Mouse (Mus musculus): Measurements from ENCODE around the gene Gm19345. TPM values are rescaled to one million over a fixed set of nuclear protein-coding genes. Genes with fewer than 3 reads are reported as not detected.

The Gm19345 gene
- total RNA-seq, 1 experiment from 2014 or later, result not detected

DNA sequence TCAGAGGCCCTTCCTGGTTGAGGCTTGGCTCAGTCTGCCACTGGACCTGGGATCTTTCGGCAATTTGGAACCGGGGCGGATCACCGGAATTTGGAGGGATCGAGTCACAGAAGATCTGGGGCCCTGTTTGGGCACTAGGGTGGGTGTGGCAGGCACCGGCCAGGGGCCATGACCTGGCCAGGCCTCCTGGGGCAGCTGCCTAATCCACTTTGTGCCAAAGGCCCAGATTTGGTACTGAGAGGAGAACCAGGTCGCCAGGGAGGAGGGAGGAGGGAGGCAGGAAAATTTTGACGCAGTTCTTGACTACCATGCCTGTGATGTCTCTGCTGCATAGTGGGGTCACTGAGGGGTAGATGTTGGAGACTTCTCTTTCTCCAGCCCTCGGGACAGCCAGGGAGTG lies 9.4 kb downstream of the Gm19345 start, which contains the start of gene Ceacam16:
Ceacam16 (minus strand) TSS at position 101 of the 400 bp plus-strand sequence.
- no peak for ATAC-seq (replicated peaks; ENCODE audit: insufficient number of reproducible peaks, low FRiP score, low TSS enrichment, poor library complexity, severe bottlenecking)

DNA sequence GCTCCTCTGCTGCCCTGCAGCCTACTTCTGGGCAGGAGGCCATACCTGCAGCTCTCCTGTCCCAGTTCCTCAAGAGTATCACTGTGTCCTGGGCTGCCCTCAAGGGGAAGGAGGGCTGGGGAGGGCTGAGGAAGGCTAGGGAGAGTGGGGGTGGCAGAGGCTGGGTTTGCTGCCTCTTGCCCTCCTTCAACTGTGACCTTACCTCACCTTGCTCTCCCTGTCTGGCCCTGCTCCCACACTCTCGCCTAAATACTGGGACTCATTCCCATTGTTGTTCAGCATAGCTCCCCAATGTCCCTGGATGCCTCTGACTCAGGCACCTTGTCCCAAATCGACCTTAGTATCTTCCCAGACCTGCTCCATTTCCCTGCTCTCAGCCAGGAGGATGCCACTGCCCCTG lies 12.4 kb downstream of the Gm19345 start:
- no peak for ATAC-seq (replicated peaks; ENCODE audit: insufficient number of reproducible peaks, low FRiP score, low TSS enrichment, poor library complexity, severe bottlenecking)

DNA sequence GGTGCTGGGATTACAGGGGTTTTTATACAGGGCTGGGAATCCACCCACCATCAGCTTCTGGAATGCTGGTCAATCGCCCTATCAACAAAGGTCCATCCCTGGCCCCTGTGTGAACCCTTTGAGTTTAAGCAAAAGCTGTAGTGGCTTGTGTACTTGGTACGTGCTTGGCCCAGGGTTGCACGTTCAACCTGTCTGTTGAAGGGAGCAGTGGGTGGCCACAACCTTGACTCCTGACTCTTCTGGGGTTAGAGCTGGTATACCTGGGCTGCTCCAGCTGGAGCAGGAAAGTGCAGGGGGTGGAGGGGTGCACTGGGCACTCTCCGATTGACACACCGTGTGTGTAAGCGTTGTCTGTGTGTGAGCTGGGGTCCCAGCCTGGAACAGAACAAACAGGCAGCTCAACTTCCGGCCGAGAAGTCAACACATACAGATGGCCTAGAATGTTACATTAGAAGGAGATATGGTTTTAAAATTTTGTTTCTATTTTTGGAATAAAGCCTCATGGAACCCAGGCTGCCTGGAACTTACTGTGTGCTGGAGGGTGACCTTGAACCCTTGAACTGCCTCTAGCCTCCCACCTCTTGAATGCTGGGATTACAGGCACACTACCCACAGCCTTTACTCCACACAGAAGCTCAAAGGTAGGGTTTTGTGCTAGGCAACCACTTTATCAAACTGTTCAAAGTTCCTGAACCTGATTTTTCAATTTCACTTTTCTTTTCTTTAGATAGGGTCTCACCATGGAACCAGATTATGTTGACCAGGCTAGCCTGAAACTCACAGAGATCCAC lies 13.6 kb downstream of the Gm19345 start:
- no peak for ATAC-seq (replicated peaks; ENCODE audit: insufficient number of reproducible peaks, low FRiP score, low TSS enrichment, poor library complexity, severe bottlenecking)

DNA sequence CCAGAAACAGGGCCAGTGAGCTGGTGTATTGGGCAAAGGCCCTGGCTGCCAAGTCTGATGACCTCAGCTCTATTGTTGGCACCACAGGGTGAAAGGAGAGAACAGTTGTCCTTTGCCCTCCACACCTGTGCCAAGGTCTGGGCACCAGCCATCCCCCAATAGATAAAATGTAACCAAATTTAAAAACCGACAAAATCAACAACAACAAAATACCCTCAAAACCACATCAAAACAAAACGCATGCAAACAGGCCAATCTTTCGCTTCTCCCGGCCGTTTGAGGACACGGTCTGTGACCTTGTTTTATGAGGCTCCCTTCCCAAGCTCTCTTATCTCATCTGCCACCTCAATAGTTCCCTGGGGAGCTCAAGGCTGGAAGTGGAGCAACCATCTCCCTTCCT lies 14.7 kb downstream of the Gm19345 start:
- ATAC-seq (replicated peaks; ENCODE audit: insufficient number of reproducible peaks, low FRiP score, low TSS enrichment, poor library complexity, severe bottlenecking), result no peak

DNA sequence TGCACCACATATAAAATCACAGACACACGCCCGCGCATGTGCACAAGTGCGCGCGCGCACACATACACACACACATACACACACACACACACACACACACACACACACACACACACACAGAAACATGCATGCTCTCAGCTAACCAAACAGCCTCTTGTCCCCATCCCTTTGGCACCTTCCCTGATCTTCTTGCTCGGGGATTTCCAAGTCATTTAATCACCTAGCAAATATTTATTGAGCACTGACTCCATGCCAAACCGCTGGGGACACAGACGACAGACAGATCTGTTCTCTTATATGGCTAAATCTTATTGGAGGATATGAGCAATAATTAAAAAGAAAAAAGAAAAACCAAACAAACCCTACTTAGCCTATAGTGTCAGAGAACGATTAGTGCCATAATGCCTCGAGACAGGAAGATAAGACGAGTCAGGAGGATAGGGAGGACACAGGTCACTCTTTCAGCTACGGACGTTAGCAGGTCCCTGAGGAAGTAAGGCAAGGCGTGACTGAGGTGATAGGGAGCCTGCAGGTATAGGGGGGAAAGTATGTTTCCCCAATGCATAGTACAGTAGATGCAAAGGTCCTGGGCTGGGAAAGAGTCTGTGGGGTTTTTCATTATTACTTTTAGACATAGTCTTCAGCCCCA lies 16.1 kb downstream of the Gm19345 start:
- ATAC-seq (replicated peaks; ENCODE audit: insufficient number of reproducible peaks, low FRiP score, low TSS enrichment, poor library complexity, severe bottlenecking), result no peak

DNA sequence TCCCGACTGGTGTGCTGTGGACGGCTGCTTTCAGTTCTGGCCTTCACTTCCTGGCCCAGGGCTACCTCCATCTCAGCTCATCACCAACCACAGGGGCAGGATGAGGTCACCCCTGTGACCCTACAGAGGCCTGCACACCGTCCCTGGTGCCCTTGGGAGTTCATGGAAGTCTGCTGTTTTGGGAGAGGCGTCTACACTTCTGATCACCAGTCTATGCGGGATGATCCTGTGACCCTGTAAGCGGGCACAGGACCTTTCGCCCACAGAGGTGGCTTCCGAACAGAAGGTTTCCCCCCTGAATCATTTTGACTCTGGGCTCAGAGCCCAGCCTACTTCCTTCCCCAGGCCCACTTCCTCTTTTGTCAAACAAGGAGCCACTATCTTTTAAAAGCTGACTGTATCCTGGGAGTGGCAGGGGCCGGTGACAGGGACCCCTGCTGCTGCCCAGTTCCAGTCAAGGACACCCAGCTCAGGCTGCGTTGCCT lies 19.4 kb downstream of the Gm19345 start:
- ATAC-seq (replicated peaks; ENCODE audit: insufficient number of reproducible peaks, low FRiP score, low TSS enrichment, poor library complexity, severe bottlenecking), result peak; percentile 62

DNA sequence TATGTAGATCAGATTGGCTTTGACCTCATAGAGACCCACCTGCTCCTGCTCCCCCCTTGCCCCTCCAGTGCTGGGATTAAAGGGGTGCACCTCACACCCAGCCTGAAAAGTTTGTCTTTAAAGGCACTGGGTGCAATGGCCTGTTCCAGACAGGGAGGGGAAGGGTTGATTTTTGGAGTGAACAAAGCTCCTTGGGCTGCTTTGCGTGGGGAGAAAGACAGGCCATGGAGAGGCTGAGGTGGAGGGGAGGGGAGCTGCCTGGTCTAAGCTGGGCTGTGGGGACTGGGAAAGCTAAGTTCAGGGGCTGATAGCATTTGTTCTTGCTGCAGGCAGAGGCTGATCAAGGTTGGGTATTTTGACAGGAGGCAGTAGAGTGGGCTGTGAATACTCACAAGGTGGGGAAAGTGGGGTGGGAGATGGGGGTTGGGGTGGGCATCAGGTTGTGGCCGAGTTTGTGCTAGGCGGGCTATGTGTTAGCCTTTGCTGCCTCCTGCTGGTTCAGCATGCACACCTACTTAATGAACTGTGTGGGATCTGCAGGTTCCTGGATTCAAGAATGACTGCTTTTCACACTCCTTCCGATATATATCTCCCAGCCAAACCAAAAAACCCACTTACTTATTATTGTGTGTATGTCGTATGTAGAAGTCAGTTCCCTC lies 20.3 kb downstream of the Gm19345 start:
- no peak for ATAC-seq (replicated peaks; ENCODE audit: insufficient number of reproducible peaks, low FRiP score, low TSS enrichment, poor library complexity, severe bottlenecking)

DNA sequence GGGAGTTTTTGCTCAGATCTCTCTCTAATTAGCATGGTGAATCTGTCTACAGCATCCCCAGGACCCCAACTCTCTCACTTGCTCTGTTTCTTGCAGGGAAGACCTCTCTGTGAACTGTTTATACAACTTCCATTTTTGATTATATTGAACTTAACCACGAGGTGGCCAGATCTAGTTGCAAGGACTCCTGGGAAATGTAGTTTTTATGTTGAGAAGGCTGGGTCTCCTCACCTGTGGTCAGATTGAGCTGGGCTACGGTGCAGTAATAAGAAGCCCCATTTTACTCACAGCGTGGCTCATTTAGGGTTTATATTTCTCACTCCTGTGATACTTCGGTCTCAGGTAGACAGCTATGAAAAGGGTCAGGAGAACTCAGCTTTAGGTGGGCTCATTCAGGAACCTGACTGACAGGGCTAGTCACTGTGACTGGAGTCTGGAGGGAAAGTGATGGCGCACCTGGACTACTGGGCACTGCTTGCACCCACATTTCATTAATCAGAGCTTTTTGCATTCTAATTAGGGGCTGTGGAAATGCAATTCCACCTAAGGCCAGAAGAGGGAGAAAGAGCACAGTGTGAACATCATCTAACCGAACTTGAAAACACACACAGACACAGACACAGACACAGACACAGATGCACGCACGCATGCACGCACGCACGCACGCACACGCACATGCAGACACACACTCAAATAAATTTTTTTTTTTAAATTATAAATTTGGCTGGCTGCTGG lies 24.3 kb downstream of the Gm19345 start:
- 0 out of 2 replicates have a peak, but pooled peaks have one; percentile 24 for ATAC-seq (replicated peaks; ENCODE audit: insufficient number of reproducible peaks, low FRiP score, low TSS enrichment, poor library complexity, severe bottlenecking)

DNA sequence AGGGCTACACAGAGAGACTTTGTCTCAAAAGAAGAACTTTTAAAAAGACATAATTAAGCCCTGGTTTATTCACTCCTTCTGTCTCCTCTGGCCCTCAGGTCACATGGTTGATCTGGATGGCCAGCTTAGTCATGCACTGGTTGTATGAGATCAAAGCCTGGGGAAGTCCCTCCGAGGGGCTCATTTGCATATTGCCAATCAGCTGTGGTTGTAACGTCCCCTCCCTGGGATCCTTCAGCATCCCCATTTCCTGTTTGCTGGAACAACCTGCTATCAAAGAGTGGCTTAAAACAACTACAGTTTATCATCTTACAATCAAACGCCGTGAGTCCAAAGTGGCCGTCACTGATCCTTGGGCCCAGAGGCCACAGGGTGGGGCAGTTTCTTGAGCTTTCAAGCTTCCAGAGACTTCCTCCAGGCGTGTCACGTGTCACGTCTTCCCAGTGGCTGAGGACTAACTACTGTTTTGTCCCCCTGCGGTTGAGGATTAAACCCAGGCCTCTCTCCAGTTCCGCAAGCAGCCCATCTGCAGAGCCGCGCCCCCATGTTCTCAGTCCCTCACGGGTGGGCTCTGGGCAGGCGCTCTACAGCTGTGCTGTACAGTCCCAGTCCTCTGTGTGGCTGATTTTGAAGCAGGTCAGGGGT lies 25.1 kb downstream of the Gm19345 start:
- ATAC-seq (replicated peaks; ENCODE audit: insufficient number of reproducible peaks, low FRiP score, low TSS enrichment, poor library complexity, severe bottlenecking), result peak; percentile 80

DNA sequence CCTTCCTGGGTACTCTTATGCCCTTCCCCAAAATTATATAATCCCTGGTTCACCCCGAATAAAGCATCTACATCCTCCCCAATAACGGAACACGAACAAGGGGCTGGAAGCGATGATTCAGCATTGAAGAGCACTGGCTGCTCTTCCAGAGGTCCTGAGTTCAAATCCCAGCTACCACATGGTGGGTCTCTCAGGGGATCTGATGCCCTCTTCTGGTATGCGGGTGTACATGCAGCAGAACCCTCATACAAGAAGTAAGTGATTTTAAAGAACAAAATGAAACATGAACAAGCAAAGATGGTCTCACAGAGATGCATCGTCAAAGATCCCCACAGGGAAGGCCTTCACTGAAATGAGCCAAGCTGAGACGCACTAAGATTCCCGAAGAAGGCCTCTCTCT lies 29.0 kb downstream of the Gm19345 start:
- no peak for ATAC-seq (replicated peaks; ENCODE audit: insufficient number of reproducible peaks, low FRiP score, low TSS enrichment, poor library complexity, severe bottlenecking)

DNA sequence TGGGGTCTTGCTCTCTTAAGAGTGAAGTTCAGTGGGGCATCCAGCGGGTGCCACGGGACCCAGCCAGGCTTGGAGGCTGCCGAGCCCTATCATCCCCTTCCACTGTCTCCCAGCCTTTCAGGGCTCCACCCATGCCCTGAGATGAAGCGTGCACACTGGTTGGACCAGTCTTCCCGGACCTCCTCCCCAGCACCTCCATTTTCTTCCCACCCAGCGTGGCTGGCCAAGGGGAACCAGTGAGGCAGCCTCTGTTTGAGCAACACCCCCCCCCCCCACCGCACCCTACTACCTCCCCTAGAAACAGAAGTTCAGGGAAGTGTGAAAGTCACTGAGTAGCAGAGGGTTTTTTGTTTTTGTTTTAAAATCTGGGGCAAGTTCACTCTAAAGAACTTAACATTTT lies 36.0 kb downstream of the Gm19345 start, which contains the start of gene Ceacam19:
Ceacam19 (minus strand) TSS at position 117 of the 400 bp plus-strand sequence.
- peak; percentile 48; the same call in 1 of the 2 replicates for ATAC-seq (replicated peaks; ENCODE audit: insufficient number of reproducible peaks, low FRiP score, low TSS enrichment, poor library complexity, severe bottlenecking)

DNA sequence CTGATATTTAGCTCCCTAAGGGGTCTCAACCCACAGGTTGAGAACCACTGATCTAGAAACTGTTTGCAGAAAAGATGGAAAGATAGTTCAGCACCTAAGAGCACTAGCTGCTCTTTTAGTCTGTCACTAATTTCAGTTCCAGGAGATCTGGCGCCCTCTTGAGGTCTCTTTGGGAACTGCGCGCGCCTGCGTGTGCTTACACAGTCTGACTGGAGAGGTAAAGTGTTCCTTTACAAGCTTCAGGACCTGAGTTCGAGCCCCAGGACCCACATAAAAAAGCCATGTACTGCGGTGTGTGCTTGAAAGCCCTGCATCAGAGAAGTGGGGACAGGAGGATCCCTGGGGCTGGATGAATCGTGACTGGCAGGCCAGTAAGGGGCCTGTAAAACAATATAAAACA lies 38.1 kb downstream of the Gm19345 start:
- peak; percentile 67; the same call in 1 of the 2 replicates for ATAC-seq (replicated peaks; ENCODE audit: insufficient number of reproducible peaks, low FRiP score, low TSS enrichment, poor library complexity, severe bottlenecking)

Other genes starting within 250 kb of the Gm19345 start
- gene Clasrp, start 247.5 kb upstream of the Gm19345 start, total RNA-seq (2017), result 43.4 to 59.5 TPM (median 53.5 TPM) in 3 replicates
- gene Relb, start 222.6 kb upstream of the Gm19345 start, total RNA-seq (2017), result 26.3 to 29.9 TPM (median 27.3 TPM) in 3 replicates
- gene Clptm1, start 187.0 kb upstream of the Gm19345 start, total RNA-seq (2017), result 42.6 to 53.9 TPM (median 51.1 TPM) in 3 replicates
- 221 to 583 TPM (median 515 TPM) in 3 replicates for gene Apoc2, start 174.1 kb upstream of the Gm19345 start, total RNA-seq (2017)
- not detected in 3 replicates for gene Gm44805, start 170.6 kb upstream of the Gm19345 start, total RNA-seq (2017)
- gene Apoc4, start 170.5 kb upstream of the Gm19345 start, total RNA-seq (2017), result 0.48 TPM in 1 of 3 replicates, not detected in the others
- 10.9 to 16.5 TPM (median 12.4 TPM) in 3 replicates for gene Apoc1, start 159.3 kb upstream of the Gm19345 start, total RNA-seq (2017)
- gene Apoe, start 152.8 kb upstream of the Gm19345 start, total RNA-seq (2017), result 4,026 to 6,646 TPM (median 6,582 TPM) in 3 replicates
- gene Tomm40, start 136.6 kb upstream of the Gm19345 start, total RNA-seq (2017), result 19.6 to 24.2 TPM (median 23.8 TPM) in 3 replicates
- not detected in 3 replicates for gene Nectin2, start 101.5 kb upstream of the Gm19345 start, total RNA-seq (2017)
- gene Bcam, start 81.0 kb upstream of the Gm19345 start, total RNA-seq (2017), result not detected in 3 replicates
- gene Cblc, start 55.2 kb upstream of the Gm19345 start, total RNA-seq (2017), result not detected in 3 replicates
- gene Bcl3, start 29.2 kb upstream of the Gm19345 start, total RNA-seq (2017), result 13.7 to 16.6 TPM (median 13.9 TPM) in 3 replicates
- 0.39 TPM in 1 of 3 replicates, not detected in the others for gene Ceacam16, start 9.3 kb downstream of the Gm19345 start, total RNA-seq (2017)
- gene Ceacam19, start 36.0 kb downstream of the Gm19345 start, total RNA-seq (2017), result 0.38 to 1.2 TPM (median 0.75 TPM) in 3 replicates
- 8.2 to 13.6 TPM (median 12.2 TPM) in 3 replicates for gene Pvr, start 69.2 kb downstream of the Gm19345 start, total RNA-seq (2017)
- gene Igsf23, start 98.8 kb downstream of the Gm19345 start, total RNA-seq (2017), result 0.75 TPM in 1 of 3 replicates, not detected in the others
- not detected in 3 replicates for gene Ceacam20, start 113.4 kb downstream of the Gm19345 start, total RNA-seq (2017)
- not detected in 3 replicates for gene Nlrp9b, start 139.5 kb downstream of the Gm19345 start, total RNA-seq (2017)
- not detected in 3 replicates for gene Vmn1r91, start 247.7 kb downstream of the Gm19345 start, total RNA-seq (2017)

All from monocyte, adult 5-6 weeks (primary cell).